Mouse (Mus musculus): ENCODE results near the gene Serpinh1. TPM values are rescaled to one million over a fixed set of nuclear protein-coding genes. Genes with fewer than 3 reads are reported as not detected.
A peak's percentile ranks its signal among the peaks of the same experiment; 100 is the strongest.
"Not testable (repeated sequence)": the region's sequence is repeated elsewhere in the genome, so short reads cannot be mapped to it uniquely, and the experiment has no call there.

The Serpinh1 gene
- polyA plus RNA-seq, 1 experiment = 23.7 TPM

DNA sequence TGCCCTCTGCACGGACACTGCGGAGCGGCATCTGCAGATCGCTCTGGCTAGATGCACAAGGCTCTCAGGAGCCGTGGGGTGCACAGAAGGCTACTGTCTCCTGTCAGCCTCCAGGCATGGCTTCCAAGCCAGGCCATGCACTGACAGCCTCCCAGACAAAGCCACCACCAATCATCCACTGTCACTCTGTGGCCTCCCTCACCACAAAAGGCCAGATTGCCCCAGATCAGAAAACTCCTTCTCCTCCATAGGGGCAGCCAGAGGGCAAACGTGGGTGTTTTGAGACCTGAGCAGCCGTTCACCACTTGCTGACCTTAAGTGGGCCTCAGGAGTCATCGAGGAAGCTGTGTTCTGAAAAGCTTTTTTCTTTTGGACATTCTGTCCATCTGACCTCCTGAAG, 25.8 kb upstream of the Serpinh1 start:
- Histone ChIP-seq H3K4me3 (ENCODE audit: insufficient read depth, low read length) (no peak overlapping the region), H3K4me1 (ENCODE audit: control insufficient read depth, insufficient read depth, low read length) (no peaks in the 10 kb centered on the region; the same call in 1 of the 2 replicates), H3K27ac (ENCODE audit: insufficient read depth, low read length) (no peak overlapping the region)
- no peak for TF ChIP-seq POLR2A (IDR thresholded peaks at IDR 0.05; ENCODE audit: extremely low read depth, insufficient read depth, low read length)
- TF ChIP-seq CTCF (IDR thresholded peaks at IDR 0.05; ENCODE audit: extremely low read depth, insufficient read depth, low read length) = no peak

DNA sequence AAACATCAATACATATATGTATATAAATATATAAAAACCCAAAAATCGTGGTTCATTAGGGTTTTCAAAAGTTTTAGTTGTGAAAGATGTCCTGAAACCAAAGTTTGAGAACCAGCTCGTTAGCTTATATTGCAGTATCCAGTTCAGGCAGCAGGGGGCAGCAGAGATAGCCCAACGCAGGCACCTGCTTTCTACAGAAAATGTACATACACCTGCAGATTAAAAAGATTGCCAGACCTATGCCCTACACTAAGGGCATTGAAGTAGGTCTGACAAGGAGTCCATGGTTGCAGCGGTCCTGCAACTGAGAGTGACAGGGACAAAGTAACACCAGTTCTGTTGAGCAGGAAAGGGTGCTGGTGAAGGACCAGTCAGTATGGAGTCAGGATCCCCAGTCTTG, 22.4 kb upstream of the Serpinh1 start:
- TF ChIP-seq CTCF (IDR thresholded peaks at IDR 0.05; ENCODE audit: extremely low read depth, insufficient read depth, low read length) = peak; percentile 91
- no peak for TF ChIP-seq POLR2A (IDR thresholded peaks at IDR 0.05; ENCODE audit: extremely low read depth, insufficient read depth, low read length)
- Histone ChIP-seq H3K4me3 (ENCODE audit: insufficient read depth, low read length) (no peak overlapping the region), H3K4me1 (ENCODE audit: control insufficient read depth, insufficient read depth, low read length) (no peaks in the 10 kb centered on the region; the same call in 1 of the 2 replicates), H3K27ac (ENCODE audit: insufficient read depth, low read length) (no peak overlapping the region)

DNA sequence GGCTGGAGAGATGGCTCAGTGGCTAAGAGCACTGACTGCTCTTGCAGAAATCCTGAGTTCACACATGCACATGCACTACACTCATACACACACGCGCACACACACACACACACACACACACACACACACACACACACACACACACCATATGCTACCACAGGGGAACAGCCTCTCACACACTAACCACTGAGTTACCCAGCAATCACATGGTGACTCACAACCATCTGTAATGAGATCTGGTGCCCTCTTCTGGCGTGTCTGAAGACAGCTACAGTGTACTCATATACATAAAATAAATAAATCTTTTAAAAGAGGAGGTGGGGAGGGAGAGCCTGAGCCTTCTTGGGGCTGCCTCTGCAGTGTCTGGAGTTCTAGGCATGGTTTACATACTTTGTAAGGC, 21.3 kb upstream of the Serpinh1 start:
- H3K27ac ChIP-seq (ENCODE audit: insufficient read depth, low read length); H3K4me1 ChIP-seq (ENCODE audit: control insufficient read depth, insufficient read depth, low read length); H3K4me3 ChIP-seq (ENCODE audit: insufficient read depth, low read length): not testable (repeated sequence)

DNA sequence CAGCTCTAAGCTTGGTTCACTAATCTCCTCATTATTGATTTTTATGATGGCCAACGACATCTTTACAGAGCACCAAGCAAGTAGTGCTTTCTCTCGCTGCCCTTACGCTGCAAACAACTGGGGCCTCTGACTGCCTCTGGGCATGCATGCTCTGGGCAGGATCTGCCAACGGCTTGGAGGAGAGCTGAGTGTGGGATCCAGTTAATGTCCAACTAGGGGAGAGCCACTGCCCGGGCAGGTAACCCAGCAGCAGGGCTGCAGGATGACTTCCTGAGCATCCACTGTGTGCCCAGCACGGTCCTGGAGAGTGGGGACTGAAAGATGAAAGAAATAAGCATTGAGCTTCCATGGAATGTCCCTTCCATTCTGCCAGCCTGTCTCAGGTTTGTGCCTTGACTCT, 13.7 kb upstream of the Serpinh1 start:
- Histone ChIP-seq H3K27ac (ENCODE audit: insufficient read depth, low read length) (no peak overlapping the region), H3K4me3 (ENCODE audit: insufficient read depth, low read length) (no peak overlapping the region), H3K4me1 (ENCODE audit: control insufficient read depth, insufficient read depth, low read length) (no peaks in the 10 kb centered on the region)
- TF ChIP-seq POLR2A (IDR thresholded peaks at IDR 0.05; ENCODE audit: extremely low read depth, insufficient read depth, low read length) (no peak), CTCF (IDR thresholded peaks at IDR 0.05; ENCODE audit: extremely low read depth, insufficient read depth, low read length) (no peak)

DNA sequence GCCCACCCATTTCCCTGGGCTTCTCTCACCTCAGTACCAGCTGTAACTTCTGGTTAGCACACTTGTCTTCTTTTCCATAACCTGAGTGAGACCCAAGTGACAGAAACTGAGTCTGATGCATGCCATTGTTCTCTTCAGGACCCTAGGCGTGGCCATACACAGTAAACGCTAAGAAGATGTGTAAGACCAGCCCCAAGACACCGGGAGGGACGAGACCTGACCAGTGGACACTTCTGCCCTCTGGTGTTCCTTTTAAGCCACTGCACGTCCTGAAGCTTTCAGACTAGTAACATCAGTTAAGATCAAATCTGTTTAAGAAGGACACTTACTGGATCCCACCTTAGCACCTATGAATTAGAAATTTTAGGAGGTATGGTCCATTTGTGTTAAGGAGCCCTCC, 12.0 kb upstream of the Serpinh1 start:
- H3K4me1 ChIP-seq (ENCODE audit: control insufficient read depth, insufficient read depth, low read length) = no peaks in the 10 kb centered on the region
- H3K27ac ChIP-seq (ENCODE audit: insufficient read depth, low read length) = no peak overlapping the region
- no peak overlapping the region for H3K4me3 ChIP-seq (ENCODE audit: insufficient read depth, low read length)
- TF ChIP-seq CTCF (IDR thresholded peaks at IDR 0.05; ENCODE audit: extremely low read depth, insufficient read depth, low read length) = peak; percentile 97
- TF ChIP-seq POLR2A (IDR thresholded peaks at IDR 0.05; ENCODE audit: extremely low read depth, insufficient read depth, low read length) = no peak

DNA sequence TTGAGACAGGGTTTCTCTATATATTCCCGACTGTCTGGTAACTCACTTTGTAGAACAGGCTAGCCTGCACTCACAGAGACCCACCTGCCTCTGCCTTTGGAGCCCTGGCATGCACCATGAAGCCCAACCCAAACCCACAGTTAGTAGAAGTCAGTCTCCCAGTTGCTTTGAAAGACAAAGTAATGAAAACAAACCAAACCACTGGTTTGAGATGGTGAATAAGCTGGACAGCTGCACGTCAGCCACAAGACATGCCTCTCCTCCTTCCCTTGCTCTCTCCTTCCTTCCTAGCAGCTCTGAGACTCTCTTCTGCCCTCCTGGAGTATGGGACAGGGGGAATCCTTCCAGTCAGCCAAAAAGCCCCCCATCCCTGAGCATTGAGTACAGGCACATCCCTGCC, 9.1 kb upstream of the Serpinh1 start:
- H3K4me3 ChIP-seq (ENCODE audit: insufficient read depth, low read length) = no peak overlapping the region
- no peak overlapping the region for H3K27ac ChIP-seq (ENCODE audit: insufficient read depth, low read length)
- no peaks in the 10 kb centered on the region for H3K4me1 ChIP-seq (ENCODE audit: control insufficient read depth, insufficient read depth, low read length)
- TF ChIP-seq POLR2A (IDR thresholded peaks at IDR 0.05; ENCODE audit: extremely low read depth, insufficient read depth, low read length) (no peak), CTCF (IDR thresholded peaks at IDR 0.05; ENCODE audit: extremely low read depth, insufficient read depth, low read length) (no peak)

DNA sequence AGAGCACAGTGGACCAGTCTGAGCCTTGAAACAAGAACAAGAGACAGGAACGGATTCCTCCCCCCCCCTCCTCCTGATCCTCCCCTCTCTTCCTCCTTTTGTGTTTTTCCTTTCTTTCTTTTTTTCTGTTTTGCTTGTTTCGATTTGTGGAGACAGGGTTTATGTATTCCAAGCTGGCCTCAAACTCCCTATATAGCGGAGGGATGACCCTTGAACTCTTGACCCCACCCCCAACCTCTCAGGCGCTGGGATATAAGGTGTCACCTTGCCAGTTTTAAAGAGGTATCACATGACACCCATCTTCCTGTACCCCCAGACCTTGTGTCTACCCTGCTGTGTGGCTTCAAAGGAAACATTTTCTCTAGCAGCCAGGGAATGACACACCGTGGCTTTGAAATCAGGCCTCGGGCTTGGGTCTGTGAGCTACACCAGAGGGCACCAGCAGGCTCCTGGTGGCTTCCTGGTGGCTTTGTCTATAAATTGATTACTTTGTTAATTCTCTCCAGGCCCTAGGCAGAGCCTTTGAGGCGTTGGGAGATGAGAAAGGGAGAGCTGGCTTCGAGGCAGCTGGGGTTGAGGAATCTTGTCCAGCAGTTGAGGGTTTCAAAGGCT, 7.9 kb upstream of the Serpinh1 start:
- peak overlapping the region; percentile 68; the same call in 1 of the 2 replicates for H3K27ac ChIP-seq (ENCODE audit: insufficient read depth, low read length)
- no peak for TF ChIP-seq CTCF (IDR thresholded peaks at IDR 0.05; ENCODE audit: extremely low read depth, insufficient read depth, low read length)
- TF ChIP-seq POLR2A (IDR thresholded peaks at IDR 0.05; ENCODE audit: extremely low read depth, insufficient read depth, low read length) = no peak
- H3K4me3 ChIP-seq (ENCODE audit: insufficient read depth, low read length) = no peak overlapping the region
- peaks cover 6% of the 10 kb centered on the region for H3K4me1 ChIP-seq (ENCODE audit: control insufficient read depth, insufficient read depth, low read length)

DNA sequence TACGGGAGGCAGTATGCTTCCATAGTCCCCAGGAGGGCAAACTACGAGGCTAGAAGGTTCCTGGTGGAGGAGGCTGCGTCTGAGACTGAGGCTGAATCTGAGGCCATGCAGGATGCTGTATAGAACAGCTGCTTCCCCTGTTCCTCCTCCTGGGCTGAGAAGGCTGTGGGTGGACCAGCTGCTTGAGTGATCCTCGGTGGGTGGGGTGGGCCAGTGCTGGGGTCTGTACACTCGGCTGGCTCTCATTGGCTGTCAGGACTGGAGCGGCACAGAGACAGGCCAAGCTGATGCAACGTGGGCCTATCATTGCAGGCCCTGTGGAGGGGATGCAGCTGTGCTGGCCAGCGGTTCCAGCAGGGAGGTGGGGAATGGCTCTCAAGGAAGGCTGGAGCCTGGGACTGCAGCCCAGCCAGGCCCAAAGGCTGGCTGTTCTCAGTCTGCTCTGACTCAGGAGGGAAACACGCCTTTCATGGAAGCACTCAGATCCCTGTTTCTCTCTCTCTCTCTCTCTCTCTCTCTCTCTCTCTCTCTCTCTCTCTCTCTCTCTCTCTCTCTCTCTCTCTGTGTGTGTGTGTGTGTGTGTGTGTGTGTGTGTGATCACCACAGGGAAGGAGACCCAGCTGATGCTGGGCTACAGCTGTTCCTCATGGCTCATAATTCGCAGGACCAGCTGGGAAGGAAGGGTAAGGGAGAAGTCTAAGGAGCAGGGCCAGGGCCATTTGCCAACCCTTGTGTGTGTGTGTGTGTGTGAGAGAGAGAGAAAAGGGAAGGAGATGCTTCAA, 7.2 kb upstream of the Serpinh1 start:
- H3K4me1 ChIP-seq (ENCODE audit: control insufficient read depth, insufficient read depth, low read length) = peaks cover 10% of the 10 kb centered on the region
- TF ChIP-seq POLR2A (IDR thresholded peaks at IDR 0.05; ENCODE audit: extremely low read depth, insufficient read depth, low read length) = peak; percentile 27; the same call in 1 of the 2 replicates
- TF ChIP-seq CTCF (IDR thresholded peaks at IDR 0.05; ENCODE audit: extremely low read depth, insufficient read depth, low read length) = no peak
- H3K4me3 ChIP-seq (ENCODE audit: insufficient read depth, low read length) = no peak overlapping the region
- peak overlapping the region; percentile 68 for H3K27ac ChIP-seq (ENCODE audit: insufficient read depth, low read length)

DNA sequence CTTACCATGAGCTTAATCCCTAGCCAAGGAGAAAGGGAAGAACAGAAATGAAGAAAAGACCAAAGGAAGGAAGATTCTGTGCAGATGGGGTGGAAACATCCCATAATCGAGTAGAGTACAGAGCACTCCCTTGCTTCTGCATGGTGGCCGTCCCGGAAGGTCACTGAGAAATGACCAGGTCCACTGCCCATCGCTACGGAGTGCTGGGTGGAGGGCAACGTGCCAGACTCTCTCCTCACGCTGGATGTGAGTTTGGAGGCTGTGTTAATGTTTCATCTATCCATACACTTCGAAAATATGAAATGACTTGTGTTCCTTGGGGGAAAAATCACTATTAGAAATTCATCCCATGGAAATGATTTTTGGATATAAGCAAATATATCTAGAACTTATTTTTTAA, 5.3 kb upstream of the Serpinh1 start:
- no peak for TF ChIP-seq CTCF (IDR thresholded peaks at IDR 0.05; ENCODE audit: extremely low read depth, insufficient read depth, low read length)
- TF ChIP-seq POLR2A (IDR thresholded peaks at IDR 0.05; ENCODE audit: extremely low read depth, insufficient read depth, low read length) = no peak

DNA sequence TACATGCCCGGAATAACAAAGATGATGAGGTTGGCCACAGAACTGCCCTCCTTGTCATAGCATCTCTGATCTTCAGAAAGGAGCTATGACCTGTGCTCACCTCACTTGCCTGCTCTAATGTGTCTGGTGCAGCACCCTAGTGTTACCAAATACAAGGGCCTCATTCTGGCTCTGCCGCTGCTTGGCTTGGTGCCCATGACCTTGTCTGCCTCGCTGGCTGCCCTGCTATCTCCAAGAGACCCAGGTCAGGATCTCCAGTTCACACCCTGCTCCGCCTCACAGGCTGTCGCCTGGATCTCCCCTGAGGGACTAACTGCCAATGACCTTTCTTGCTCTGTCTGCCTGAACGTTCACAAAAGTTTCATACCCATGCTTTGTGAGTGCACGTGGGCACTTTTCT, 4.2 kb upstream of the Serpinh1 start:
- Histone ChIP-seq H3K27ac (ENCODE audit: insufficient read depth, low read length) (no peak overlapping the region), H3K4me3 (ENCODE audit: insufficient read depth, low read length) (no peak overlapping the region), H3K4me1 (ENCODE audit: control insufficient read depth, insufficient read depth, low read length) (peaks cover 13% of the 10 kb centered on the region)
- no peak for TF ChIP-seq CTCF (IDR thresholded peaks at IDR 0.05; ENCODE audit: extremely low read depth, insufficient read depth, low read length)
- no peak for TF ChIP-seq POLR2A (IDR thresholded peaks at IDR 0.05; ENCODE audit: extremely low read depth, insufficient read depth, low read length)

More for the DNA sequence above, 5.3 kb upstream of the Serpinh1 start:
- Histone ChIP-seq H3K4me3 (ENCODE audit: insufficient read depth, low read length) (no peak overlapping the region), H3K4me1 (ENCODE audit: control insufficient read depth, insufficient read depth, low read length) (peaks cover 13% of the 10 kb centered on the region), H3K27ac (ENCODE audit: insufficient read depth, low read length) (no peak overlapping the region)

All from cortical plate, adult 2 months (tissue).